Mouse (Mus musculus) heart, adult 2 months (tissue): ENCODE results near the gene Gm6525.

Experiments
- CTCF ChIP-seq: fragments of 200-600 bp; IDR thresholded peaks from 2 replicates; pipeline ENCODE4 v1.8.1; 2022; ENCODE audit warnings: antibody characterized with exemption, mild to moderate bottlenecking, moderate library complexity
- POLR2A ChIP-seq: fragments of 200-500 bp; IDR thresholded peaks from 2 replicates; pipeline ENCODE4 v1.6.1; 2011; ENCODE audit warnings: mild to moderate bottlenecking, low read depth, low read length, control low read depth; ENCODE audit not compliant: insufficient read depth

- TF ChIP-seq CTCF (no peak), POLR2A (no peak)
These were observed 25.6 kb downstream of the Gm6525 start for GRCm38 (mm10) chr3:84199516-84199915.
